Mouse (Mus musculus): Measurements from ENCODE around the gene Llgl2. TPM values are rescaled to one million over a fixed set of nuclear protein-coding genes. Genes with fewer than 3 reads are reported as not detected.

Gene Llgl2
- total and polyA plus RNA-seq, 3 experiments: 18.4 to 20.3 (median 19.4) TPM

DNA sequence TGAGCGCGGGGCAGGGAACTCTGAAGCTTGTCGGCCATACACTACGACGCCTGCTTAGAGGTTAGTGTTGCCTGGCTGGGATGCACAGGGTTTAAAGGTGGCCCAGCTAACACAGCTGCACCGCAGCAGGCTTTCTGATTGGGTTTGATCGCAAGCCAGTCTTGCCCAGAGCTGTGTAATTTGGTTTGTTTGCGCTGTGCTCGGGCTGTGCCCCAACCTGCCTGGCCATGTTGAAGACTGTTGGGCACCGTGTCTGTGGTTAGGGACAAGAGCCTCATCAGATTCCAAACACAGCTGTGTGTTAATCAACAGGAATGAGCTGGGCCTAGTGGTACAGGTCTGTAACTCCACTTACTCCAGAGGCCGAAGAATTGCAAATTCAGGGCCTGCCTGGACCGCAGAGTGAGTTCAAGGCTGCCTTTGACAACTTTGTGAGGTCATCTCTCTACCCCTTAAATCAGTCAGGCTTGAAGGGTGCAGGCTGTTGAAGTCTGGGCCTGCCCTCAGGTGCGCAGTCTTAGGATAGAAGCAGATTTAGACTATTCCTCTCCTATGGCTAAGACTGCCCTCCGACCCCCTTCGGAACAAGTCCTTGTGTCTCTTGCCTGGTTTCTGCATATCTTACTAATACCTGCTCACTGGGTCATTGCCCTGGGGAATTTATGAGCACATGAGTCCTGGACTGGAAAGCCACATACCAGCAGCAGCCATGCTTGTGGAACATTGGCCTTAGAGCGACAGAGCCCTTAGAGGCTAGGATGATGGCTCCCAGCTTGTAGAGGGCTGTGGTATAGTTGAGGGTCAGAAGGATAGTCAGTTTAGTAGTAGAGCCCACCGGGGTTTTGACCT is 46.1 kb upstream of the Llgl2 start:
- peaks cover 26% of the 10 kb centered on the region for H3K4me1 ChIP-seq (ENCODE audit: control insufficient read depth, insufficient read depth, low read length)
- peak in 1 of 2 experiments; percentile 30 for DNase-seq

DNA sequence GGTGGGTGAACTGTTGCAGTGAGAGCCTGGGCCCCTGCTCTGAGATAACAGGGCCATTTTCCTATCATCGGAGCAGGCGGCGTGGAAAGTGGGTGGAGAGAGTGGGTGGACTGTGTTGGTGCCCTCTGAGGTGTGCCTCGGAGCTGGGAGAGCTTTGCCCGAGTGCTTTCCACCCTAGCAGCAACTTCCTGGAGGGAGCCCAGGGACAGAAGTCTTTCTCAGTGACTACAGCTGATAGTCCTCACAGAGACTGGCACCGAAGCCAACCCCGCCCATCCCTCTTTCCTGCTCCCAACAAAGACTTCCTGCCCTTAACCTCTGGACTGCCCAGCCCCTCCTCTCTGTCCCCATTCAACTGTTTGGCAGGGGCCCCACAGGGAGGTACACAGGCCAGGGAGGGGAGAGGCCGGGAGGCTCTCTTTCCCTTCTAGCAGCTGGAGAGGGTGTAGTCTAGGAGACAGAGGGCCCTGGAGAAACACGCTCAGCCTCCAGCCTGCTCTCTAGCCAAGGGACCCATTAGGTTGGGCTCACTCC is 44.7 kb upstream of the Llgl2 start:
- Histone ChIP-seq H3K27me3 (ENCODE audit: control insufficient read depth, insufficient read depth, low read length) (no peaks in the 10 kb centered on the region), H3K9ac (ENCODE audit: low read depth, low read length) (peak overlapping the region; percentile 22), H3K79me2 (replicated peaks; ENCODE audit: control insufficient read depth, insufficient read depth, low read length) (no peaks in the 10 kb centered on the region), H3K4me3 (peak overlapping the region; percentile 2; the same call in 1 of the 2 replicates), H3K27ac (peak overlapping the region; percentile 89), H3K36me3 (ENCODE audit: control insufficient read depth, insufficient read depth, low read length) (peaks cover 6% of the 10 kb centered on the region; the same call in 1 of the 2 replicates), H3K4me1 (ENCODE audit: control insufficient read depth, insufficient read depth, low read length) (peaks cover 24% of the 10 kb centered on the region)
- TF ChIP-seq CTCF (IDR thresholded peaks at IDR 0.05): no peak
- peak; percentile 64 for TF ChIP-seq POLR2A (IDR thresholded peaks at IDR 0.05; ENCODE audit: insufficient read depth, low read depth, low read length)
- TF ChIP-seq EP300 (IDR thresholded peaks at IDR 0.05; ENCODE audit: insufficient read depth, low read depth, low read length): peak; percentile 90
- 3% methylated on average over 9 of the region's 9 CpGs for WGBS
- peak; percentile 91 to 96 for DNase-seq
- intact Hi-C loops (cut with DNase I): loop anchor here (1.0 to 5.0 kb wide), 2 partner anchors 30 to 42 kb away; no protein-coding TSS in a partner anchor

More for the DNA sequence above, 46.1 kb upstream of the Llgl2 start:
- Histone ChIP-seq H3K27me3 (ENCODE audit: control insufficient read depth, insufficient read depth, low read length) (no peaks in the 10 kb centered on the region), H3K79me2 (replicated peaks; ENCODE audit: control insufficient read depth, insufficient read depth, low read length) (peaks cover 2% of the 10 kb centered on the region; the same call in 1 of the 2 replicates), H3K27ac (peak overlapping the region; percentile 38), H3K4me3 (no peak overlapping the region), H3K9ac (ENCODE audit: low read depth, low read length) (no peak overlapping the region), H3K36me3 (ENCODE audit: control insufficient read depth, insufficient read depth, low read length) (peaks cover 6% of the 10 kb centered on the region; the same call in 1 of the 2 replicates)
- intact Hi-C loops (cut with DNase I): loop anchor here (5.0 kb wide), 1 partner anchor 40 kb away; no protein-coding TSS in a partner anchor
- WGBS: 92% methylated on average over 17 of the region's 17 CpGs
- TF ChIP-seq EP300 (IDR thresholded peaks at IDR 0.05; ENCODE audit: insufficient read depth, low read depth, low read length): no peak
- no peak for TF ChIP-seq CTCF (IDR thresholded peaks at IDR 0.05)
- TF ChIP-seq POLR2A (IDR thresholded peaks at IDR 0.05; ENCODE audit: insufficient read depth, low read depth, low read length): no peak

DNA sequence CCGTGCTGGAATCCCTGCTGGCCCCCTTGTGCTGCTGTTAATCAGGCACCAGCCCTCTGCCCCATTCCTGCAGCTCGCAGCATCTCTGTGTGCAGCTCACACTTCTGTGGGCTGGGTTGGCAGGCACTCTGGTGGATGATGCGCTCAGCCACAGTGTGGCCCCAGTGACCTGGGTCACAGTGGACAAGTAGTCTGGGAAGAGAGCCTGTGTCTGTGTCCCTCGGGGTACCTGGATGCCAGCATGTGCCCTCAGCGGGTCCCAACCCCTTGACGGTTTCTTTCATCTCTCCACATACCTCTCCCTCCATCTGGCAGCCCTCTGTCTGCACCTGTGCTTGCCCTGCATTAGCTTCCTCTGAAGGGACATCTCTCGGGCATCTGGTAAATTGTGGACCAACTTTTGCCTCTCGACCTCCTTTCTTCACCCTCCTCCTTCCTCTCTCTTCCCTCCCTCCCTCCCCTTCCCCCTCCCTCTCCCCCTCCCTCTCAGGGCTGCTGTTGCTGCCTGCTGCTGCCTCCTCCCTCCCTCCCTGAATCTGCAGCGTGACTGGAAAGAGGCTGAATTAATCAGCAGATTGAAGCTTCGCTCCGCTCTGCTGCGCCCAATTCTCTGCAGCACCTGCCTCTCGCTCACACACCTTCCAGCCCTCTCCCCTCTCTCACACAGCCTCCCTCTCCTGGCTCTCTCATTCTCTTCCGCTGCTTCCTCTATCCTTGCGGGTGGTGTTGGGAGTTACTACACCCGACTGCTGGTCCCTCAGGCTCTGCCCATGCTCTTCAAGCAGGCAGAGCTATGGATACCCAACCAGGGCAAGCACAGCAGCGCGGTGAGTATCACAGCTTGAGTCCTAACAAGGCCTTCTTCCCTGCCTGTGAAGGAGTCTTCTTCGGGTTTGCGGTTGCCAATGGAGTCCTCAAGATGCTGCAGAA is 43.4 kb upstream of the Llgl2 start:
- no peak for DNase-seq
- H3K79me2 ChIP-seq (replicated peaks; ENCODE audit: control insufficient read depth, insufficient read depth, low read length): no peaks in the 10 kb centered on the region
- H3K36me3 ChIP-seq (ENCODE audit: control insufficient read depth, insufficient read depth, low read length): peaks cover 4% of the 10 kb centered on the region; the same call in 1 of the 2 replicates
- H3K4me1 ChIP-seq (ENCODE audit: control insufficient read depth, insufficient read depth, low read length): peaks cover 18% of the 10 kb centered on the region
- no peak overlapping the region for H3K4me3 ChIP-seq
- H3K9ac ChIP-seq (ENCODE audit: low read depth, low read length): no peak overlapping the region
- TF ChIP-seq CTCF (IDR thresholded peaks at IDR 0.05) (no peak), EP300 (IDR thresholded peaks at IDR 0.05; ENCODE audit: insufficient read depth, low read depth, low read length) (no peak), POLR2A (IDR thresholded peaks at IDR 0.05; ENCODE audit: insufficient read depth, low read depth, low read length) (no peak)
- H3K27ac ChIP-seq: peak overlapping the region; percentile 89
- H3K27me3 ChIP-seq (ENCODE audit: control insufficient read depth, insufficient read depth, low read length): no peaks in the 10 kb centered on the region
- intact Hi-C loops (cut with DNase I): no loop called here
- 33% methylated on average over 20 of the region's 20 CpGs for WGBS

DNA sequence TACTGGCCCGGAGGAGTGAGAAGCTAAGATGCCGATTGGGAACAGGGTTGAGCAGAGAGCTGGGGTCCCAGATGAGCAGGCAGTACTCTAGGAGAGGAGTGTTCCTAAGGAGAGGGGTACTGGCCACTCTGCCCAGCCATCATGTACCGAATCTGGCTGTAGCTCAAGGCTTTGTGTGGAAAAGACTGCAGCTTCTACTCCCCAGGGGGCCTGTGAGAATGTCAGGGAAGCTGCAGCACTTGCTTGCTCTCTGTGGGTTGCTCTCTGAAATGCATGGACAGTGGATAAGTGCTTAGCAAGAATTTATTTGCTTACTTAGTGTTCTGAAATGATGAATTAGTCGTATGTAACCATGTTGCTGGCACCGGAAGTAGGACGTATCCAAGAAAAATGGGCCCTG is 37.4 kb upstream of the Llgl2 start:
- no peaks in the 10 kb centered on the region for H3K27me3 ChIP-seq (ENCODE audit: control insufficient read depth, insufficient read depth, low read length)
- no peak overlapping the region for H3K4me3 ChIP-seq
- no peaks in the 10 kb centered on the region for H3K36me3 ChIP-seq (ENCODE audit: control insufficient read depth, insufficient read depth, low read length)
- WGBS: 69% methylated on average over 6 of the region's 6 CpGs
- DNase-seq: no peak
- no peaks in the 10 kb centered on the region; the same call in 1 of the 2 replicates for H3K4me1 ChIP-seq (ENCODE audit: control insufficient read depth, insufficient read depth, low read length)
- intact Hi-C loops (cut with DNase I): loop anchor here (2.0 kb wide), 1 partner anchor 16 kb away; no protein-coding TSS in a partner anchor
- H3K9ac ChIP-seq (ENCODE audit: low read depth, low read length): 0 out of 2 replicates have a peak overlapping the region, but pooled peaks have one; percentile 2
- no peaks in the 10 kb centered on the region for H3K79me2 ChIP-seq (replicated peaks; ENCODE audit: control insufficient read depth, insufficient read depth, low read length)
- no peak for TF ChIP-seq EP300 (IDR thresholded peaks at IDR 0.05; ENCODE audit: insufficient read depth, low read depth, low read length)
- no peak for TF ChIP-seq CTCF (IDR thresholded peaks at IDR 0.05)
- no peak for TF ChIP-seq POLR2A (IDR thresholded peaks at IDR 0.05; ENCODE audit: insufficient read depth, low read depth, low read length)
- H3K27ac ChIP-seq: peak overlapping the region; percentile 7

DNA sequence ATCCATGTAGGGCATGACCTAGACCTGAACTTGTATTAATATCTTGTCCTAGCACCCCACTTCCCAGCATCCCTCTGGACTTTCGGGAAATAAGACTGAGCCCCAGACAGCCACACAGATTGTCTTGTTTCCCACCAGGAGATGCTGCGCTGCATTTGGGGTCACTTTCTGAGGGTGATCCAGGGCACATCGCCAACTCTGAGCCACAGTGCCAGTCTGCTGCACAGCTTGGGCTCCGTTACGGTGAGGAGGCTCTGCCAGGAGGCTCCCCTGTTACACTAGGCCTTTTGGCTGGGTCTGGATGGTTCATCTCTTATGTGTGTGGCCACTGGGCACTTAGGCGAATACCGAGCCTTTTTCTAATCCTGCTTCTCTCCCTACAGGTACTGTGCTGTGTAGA is 34.1 kb upstream of the Llgl2 start:
- H3K9ac ChIP-seq (ENCODE audit: low read depth, low read length): no peak overlapping the region
- H3K4me3 ChIP-seq: no peak overlapping the region
- intact Hi-C loops (cut with DNase I): no loop called here
- WGBS: 88% methylated on average over 7 of the region's 7 CpGs
- no peaks in the 10 kb centered on the region for H3K27me3 ChIP-seq (ENCODE audit: control insufficient read depth, insufficient read depth, low read length)
- H3K36me3 ChIP-seq (ENCODE audit: control insufficient read depth, insufficient read depth, low read length): no peaks in the 10 kb centered on the region
- no peaks in the 10 kb centered on the region; the same call in 1 of the 2 replicates for H3K4me1 ChIP-seq (ENCODE audit: control insufficient read depth, insufficient read depth, low read length)
- no peak for TF ChIP-seq EP300 (IDR thresholded peaks at IDR 0.05; ENCODE audit: insufficient read depth, low read depth, low read length)
- no peak for TF ChIP-seq CTCF (IDR thresholded peaks at IDR 0.05)
- TF ChIP-seq POLR2A (IDR thresholded peaks at IDR 0.05; ENCODE audit: insufficient read depth, low read depth, low read length): no peak
- no peaks in the 10 kb centered on the region for H3K79me2 ChIP-seq (replicated peaks; ENCODE audit: control insufficient read depth, insufficient read depth, low read length)
- DNase-seq: no peak
- no peak overlapping the region for H3K27ac ChIP-seq
